Mouse (Mus musculus): ENCODE measurements at regions not wholly inside any gene's neighbourhood (a gene's known extent, or its start where the extent isn't known, plus 50 kb on each side); places are given as distances from the start of the nearest gene placed in this dataset.

DNA sequence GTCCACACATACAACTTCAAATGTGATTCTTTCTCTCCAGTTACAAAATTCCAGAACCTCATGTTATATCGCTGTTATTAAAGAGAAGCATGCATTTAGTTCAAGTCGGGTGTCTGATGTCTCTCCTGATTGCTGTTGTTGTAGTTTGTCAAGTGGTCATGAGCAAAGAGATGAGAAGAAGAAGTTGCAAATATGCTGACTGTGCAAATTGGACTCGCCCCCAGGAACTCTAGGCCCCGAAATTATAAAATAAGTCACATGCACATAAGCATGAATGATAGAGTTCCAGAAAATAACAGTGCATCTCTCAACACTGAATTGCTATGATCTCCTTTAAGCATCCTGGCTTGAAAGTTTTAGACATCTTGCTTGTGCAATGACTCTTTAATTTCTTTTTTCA is 53.3 kb downstream of the Kif2b start:
- H3K36me3 ChIP-seq (ENCODE audit: poor library complexity, severe bottlenecking), result no peaks in the 10 kb centered on the region
- H3K9me3 ChIP-seq (replicated peaks), result no peaks in the 10 kb centered on the region
- WGBS, result 92% methylated on average over 4 of the region's 4 CpGs
- H3K27me3 ChIP-seq, result no peaks in the 10 kb centered on the region
- H3K4me1 ChIP-seq, result no peaks in the 10 kb centered on the region
- ATAC-seq, result no peak
- no peak overlapping the region for H3K9ac ChIP-seq
- no peak overlapping the region for H3K4me3 ChIP-seq
- no peak overlapping the region for H3K4me2 ChIP-seq
- no peak overlapping the region for H3K27ac ChIP-seq

- Histone ChIP-seq H3K27me3 (no peaks in the 10 kb centered on the region), H3K9me3 (replicated peaks) (no peaks in the 10 kb centered on the region), H3K4me1 (no peaks in the 10 kb centered on the region), H3K36me3 (ENCODE audit: poor library complexity, severe bottlenecking) (no peaks in the 10 kb centered on the region), H3K27ac (no peak overlapping the region), H3K4me3 (no peak overlapping the region), H3K4me2 (no peak overlapping the region), H3K9ac (no peak overlapping the region)
- ATAC-seq, result no peak
- 92% methylated on average over 2 of the region's 2 CpGs for WGBS
These were observed 98.1 kb downstream of the Kif2b start for GRCm38 (mm10) chr11:91479236-91479635.

DNA sequence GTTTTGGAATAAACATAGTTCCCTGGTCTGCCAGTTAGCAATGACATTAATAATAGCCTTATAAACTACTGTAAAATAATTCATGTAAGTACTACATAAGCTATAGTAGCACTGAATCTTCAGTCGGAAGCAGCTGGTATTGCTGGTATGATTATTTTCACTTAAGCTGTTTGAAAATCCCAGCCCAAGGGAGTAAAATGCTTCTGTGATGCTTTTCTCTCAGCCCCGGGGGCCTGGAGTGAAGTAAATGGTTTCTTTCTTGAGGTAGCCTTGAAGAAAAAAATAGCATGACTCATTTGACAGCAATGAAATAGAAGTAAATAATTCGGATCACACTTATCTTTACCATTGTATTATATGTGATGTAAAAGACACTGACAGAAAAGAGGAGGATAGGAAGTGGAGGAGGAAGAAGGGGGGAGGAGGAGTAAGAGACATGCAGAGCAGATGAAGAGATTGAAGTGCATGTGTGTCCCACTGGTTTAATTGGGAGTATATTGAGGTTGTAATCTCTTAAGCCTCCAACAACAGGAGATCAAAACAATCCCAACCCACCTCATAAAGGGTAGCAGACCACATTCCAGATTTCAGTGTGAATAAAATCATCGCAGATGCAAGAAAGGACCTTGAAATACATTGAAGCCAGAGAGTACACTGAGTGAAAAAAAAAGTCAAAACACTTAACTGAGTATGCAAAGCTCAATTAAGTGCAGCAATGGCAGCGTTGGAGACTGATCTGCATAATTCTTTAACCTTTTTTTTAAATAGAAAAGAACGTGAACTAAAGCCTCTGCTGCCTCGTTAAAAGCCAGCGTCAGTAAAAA is 113.6 kb downstream of the Kif2b start:
- Histone ChIP-seq H3K4me2 (peak overlapping the region; percentile 20; the same call in 1 of the 2 replicates), H3K36me3 (ENCODE audit: poor library complexity, severe bottlenecking) (no peaks in the 10 kb centered on the region), H3K27me3 (no peaks in the 10 kb centered on the region), H3K4me3 (no peak overlapping the region), H3K27ac (peak overlapping the region; percentile 7; the same call in 1 of the 2 replicates), H3K4me1 (peaks cover 14% of the 10 kb centered on the region), H3K9me3 (replicated peaks) (no peaks in the 10 kb centered on the region), H3K9ac (no peak overlapping the region)
- 7% methylated on average over 8 of the region's 8 CpGs for WGBS
- peak; percentile 59; the same call in 1 of the 2 replicates for ATAC-seq

DNA sequence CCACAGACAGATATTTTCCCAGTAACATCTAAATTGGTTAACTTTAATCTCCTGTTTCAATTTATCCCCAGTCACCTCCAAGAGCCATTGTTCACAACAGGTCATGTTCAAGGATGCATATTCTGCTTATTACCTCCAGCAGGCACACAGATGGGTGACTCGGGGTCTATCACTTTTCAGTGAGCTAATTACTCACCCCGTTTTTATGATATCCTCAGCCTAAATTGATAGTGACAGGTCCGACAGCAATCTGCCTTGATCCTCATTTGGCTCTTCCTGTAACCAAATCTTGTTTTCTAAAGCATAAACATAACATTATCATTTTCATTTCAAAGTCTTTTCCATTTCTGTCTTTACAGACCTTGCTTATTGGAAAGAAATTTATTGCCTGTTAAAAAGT is 115.4 kb downstream of the Kif2b start:
- no peaks in the 10 kb centered on the region for H3K27me3 ChIP-seq
- 61% methylated on average over 3 of the region's 3 CpGs for WGBS
- no peak overlapping the region for H3K4me3 ChIP-seq

GRCm38 (mm10) chr11:91442361-91442760 is 135.0 kb downstream of the Kif2b start:
- Histone ChIP-seq H3K4me1 (no peaks in the 10 kb centered on the region), H3K27me3 (no peaks in the 10 kb centered on the region), H3K9me3 (replicated peaks) (no peaks in the 10 kb centered on the region), H3K27ac (no peak overlapping the region), H3K9ac (no peak overlapping the region), H3K4me2 (no peak overlapping the region), H3K36me3 (ENCODE audit: poor library complexity, severe bottlenecking) (no peaks in the 10 kb centered on the region), H3K4me3 (no peak overlapping the region)
- no peak for ATAC-seq
- 87% methylated on average over 4 of the region's 4 CpGs for WGBS

More for the DNA sequence above, 115.4 kb downstream of the Kif2b start:
- no peak overlapping the region for H3K9ac ChIP-seq
- no peak overlapping the region for H3K27ac ChIP-seq
- H3K9me3 ChIP-seq (replicated peaks), result no peaks in the 10 kb centered on the region
- no peak overlapping the region for H3K4me2 ChIP-seq
- ATAC-seq, result no peak
- H3K4me1 ChIP-seq, result peaks cover 14% of the 10 kb centered on the region
- no peaks in the 10 kb centered on the region for H3K36me3 ChIP-seq (ENCODE audit: poor library complexity, severe bottlenecking)

DNA sequence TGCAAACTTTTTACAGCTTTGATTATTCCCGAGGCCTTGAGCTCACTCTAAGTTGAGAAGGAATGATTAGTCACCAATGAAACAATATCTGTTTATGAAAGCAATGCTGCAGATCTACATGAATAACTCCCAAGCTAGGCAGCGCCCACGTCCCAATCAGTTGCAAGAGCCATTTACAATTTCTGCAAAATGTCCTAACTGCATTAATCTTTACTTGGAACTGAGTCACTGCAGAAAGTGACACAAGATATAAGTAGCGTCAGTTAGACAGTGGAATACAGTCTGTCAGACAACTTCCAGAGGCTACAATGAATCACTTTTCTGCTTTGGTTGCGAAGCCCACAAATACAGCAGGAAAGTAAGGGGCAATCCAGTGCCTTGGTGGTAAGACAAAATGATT is 145.2 kb downstream of the Kif2b start:
- no peak overlapping the region for H3K4me2 ChIP-seq
- H3K9ac ChIP-seq, result no peak overlapping the region
- 84% methylated on average over 5 of the region's 5 CpGs for WGBS
- no peak for ATAC-seq
- H3K27me3 ChIP-seq, result no peaks in the 10 kb centered on the region
- H3K36me3 ChIP-seq (ENCODE audit: poor library complexity, severe bottlenecking), result no peaks in the 10 kb centered on the region
- H3K9me3 ChIP-seq (replicated peaks), result no peaks in the 10 kb centered on the region
- H3K4me3 ChIP-seq, result no peak overlapping the region
- no peak overlapping the region for H3K27ac ChIP-seq
- H3K4me1 ChIP-seq, result no peaks in the 10 kb centered on the region

- no peak overlapping the region for H3K4me3 ChIP-seq
- WGBS, result 63% methylated on average over 4 of the region's 4 CpGs
- H3K36me3 ChIP-seq (ENCODE audit: poor library complexity, severe bottlenecking), result no peaks in the 10 kb centered on the region
- H3K9ac ChIP-seq, result no peak overlapping the region
- H3K27ac ChIP-seq, result no peak overlapping the region
- no peaks in the 10 kb centered on the region for H3K9me3 ChIP-seq (replicated peaks)
- no peak overlapping the region for H3K4me2 ChIP-seq
- no peaks in the 10 kb centered on the region for H3K4me1 ChIP-seq
- peak; percentile 94 for ATAC-seq
- no peaks in the 10 kb centered on the region for H3K27me3 ChIP-seq
These were observed 150.6 kb downstream of the Kif2b start for GRCm38 (mm10) chr11:91426731-91427130.

GRCm38 (mm10) chr11:91387172-91387571 is 190.2 kb downstream of the Kif2b start:
- 52% methylated on average over 3 of the region's 3 CpGs for WGBS
- no peaks in the 10 kb centered on the region for H3K4me1 ChIP-seq
- H3K36me3 ChIP-seq (ENCODE audit: poor library complexity, severe bottlenecking), result no peaks in the 10 kb centered on the region
- ATAC-seq, result no peak
- no peak overlapping the region for H3K27ac ChIP-seq
- no peak overlapping the region for H3K4me3 ChIP-seq
- no peaks in the 10 kb centered on the region for H3K9me3 ChIP-seq (replicated peaks)
- H3K4me2 ChIP-seq, result no peak overlapping the region
- H3K27me3 ChIP-seq, result no peaks in the 10 kb centered on the region
- H3K9ac ChIP-seq, result no peak overlapping the region

- Histone ChIP-seq H3K27me3 (no peaks in the 10 kb centered on the region), H3K4me1 (no peaks in the 10 kb centered on the region), H3K4me2 (no peak overlapping the region), H3K36me3 (ENCODE audit: poor library complexity, severe bottlenecking) (no peaks in the 10 kb centered on the region), H3K9me3 (replicated peaks) (no peaks in the 10 kb centered on the region), H3K4me3 (no peak overlapping the region), H3K9ac (no peak overlapping the region), H3K27ac (no peak overlapping the region)
- no peak for ATAC-seq
- WGBS, result 18% methylated on average over 4 of the region's 4 CpGs
These were observed 220.3 kb downstream of the Kif2b start for GRCm38 (mm10) chr11:91357029-91357428.

DNA sequence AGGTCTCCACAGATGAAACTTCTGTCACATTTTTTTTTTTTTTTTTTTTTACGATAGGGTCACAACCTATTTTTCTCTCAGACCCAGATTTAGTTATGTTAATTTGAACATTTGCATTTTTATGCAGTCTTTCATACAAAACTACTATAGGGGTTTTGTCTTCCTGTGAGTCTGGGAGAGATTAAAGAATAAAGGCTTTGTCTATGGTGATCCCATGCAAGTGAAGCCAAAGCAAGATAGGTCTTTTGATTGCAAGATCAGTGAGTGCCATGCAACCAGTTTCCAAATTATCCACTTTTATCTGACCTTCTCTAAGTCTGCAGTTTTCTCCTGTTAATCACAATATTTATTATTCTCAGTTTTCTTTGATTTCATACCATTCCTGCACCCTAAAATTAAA is 234.7 kb downstream of the Kif2b start:
- H3K9me3 ChIP-seq (replicated peaks), result no peaks in the 10 kb centered on the region
- no peak overlapping the region for H3K27ac ChIP-seq
- ATAC-seq, result peak; percentile 30; the same call in 1 of the 2 replicates
- H3K4me2 ChIP-seq, result no peak overlapping the region
- H3K9ac ChIP-seq, result no peak overlapping the region
- 11% methylated on average over 1 of the region's 1 CpGs for WGBS
- H3K4me1 ChIP-seq, result no peaks in the 10 kb centered on the region
- H3K36me3 ChIP-seq (ENCODE audit: poor library complexity, severe bottlenecking), result no peaks in the 10 kb centered on the region
- H3K27me3 ChIP-seq, result no peaks in the 10 kb centered on the region
- no peak overlapping the region for H3K4me3 ChIP-seq

DNA sequence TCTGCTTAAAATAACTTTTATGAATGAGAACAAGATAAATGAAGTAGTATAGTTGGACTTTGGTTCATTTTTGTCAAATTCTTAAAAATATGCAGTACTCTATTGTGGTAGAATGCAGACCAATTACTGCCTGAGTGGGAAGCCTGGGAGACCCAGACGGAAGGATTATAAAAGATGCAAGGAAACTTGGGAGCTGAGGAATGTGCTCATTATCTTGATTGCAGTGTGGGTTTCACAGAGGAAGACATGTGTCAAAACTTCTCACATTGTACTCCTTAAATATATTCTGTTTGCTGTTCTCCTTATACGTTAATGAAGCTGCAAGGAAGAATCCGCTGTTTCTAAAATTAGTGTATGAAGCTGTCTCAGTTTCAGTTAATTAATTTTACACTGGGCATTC is 244.3 kb downstream of the Kif2b start:
- peak; percentile 80; the same call in 1 of the 2 replicates for ATAC-seq
- Histone ChIP-seq H3K9me3 (replicated peaks) (no peaks in the 10 kb centered on the region), H3K4me2 (no peak overlapping the region), H3K4me1 (no peaks in the 10 kb centered on the region), H3K27ac (no peak overlapping the region), H3K27me3 (no peaks in the 10 kb centered on the region), H3K9ac (no peak overlapping the region), H3K4me3 (no peak overlapping the region), H3K36me3 (ENCODE audit: poor library complexity, severe bottlenecking) (no peaks in the 10 kb centered on the region)
- 18% methylated on average over 3 of the region's 3 CpGs for WGBS

DNA sequence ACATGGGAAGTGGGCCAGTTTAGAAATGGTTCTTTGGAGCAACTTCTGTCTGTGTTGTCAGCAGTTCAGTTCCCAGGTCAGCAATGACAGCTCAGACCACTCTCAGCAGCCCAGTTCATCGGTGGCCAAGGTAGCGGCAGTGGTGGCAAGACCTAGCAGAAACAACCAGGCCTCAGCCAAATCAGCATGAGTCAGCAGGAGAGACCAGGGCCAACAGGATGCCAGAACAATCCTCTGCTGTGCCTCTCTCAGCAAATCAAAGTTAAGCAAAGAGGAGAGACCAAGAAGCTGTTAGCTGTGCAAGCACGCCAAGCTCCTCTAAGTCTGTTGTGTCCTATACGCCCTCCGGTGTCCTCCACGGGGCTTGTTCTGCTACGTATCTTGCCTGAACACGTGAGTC is 249.8 kb downstream of the Kif2b start:
- Histone ChIP-seq H3K4me1 (no peaks in the 10 kb centered on the region), H3K9ac (no peak overlapping the region), H3K27me3 (no peaks in the 10 kb centered on the region), H3K4me2 (no peak overlapping the region), H3K9me3 (replicated peaks) (no peaks in the 10 kb centered on the region), H3K4me3 (no peak overlapping the region), H3K27ac (no peak overlapping the region), H3K36me3 (ENCODE audit: poor library complexity, severe bottlenecking) (no peaks in the 10 kb centered on the region)
- ATAC-seq, result no peak
- WGBS, result 83% methylated on average over 8 of the region's 8 CpGs

- no peaks in the 10 kb centered on the region for H3K9me3 ChIP-seq (replicated peaks)
- H3K27ac ChIP-seq, result no peak overlapping the region
- no peaks in the 10 kb centered on the region for H3K36me3 ChIP-seq (ENCODE audit: poor library complexity, severe bottlenecking)
- H3K27me3 ChIP-seq, result no peaks in the 10 kb centered on the region
- no peak overlapping the region for H3K9ac ChIP-seq
- ATAC-seq, result no peak
- no peaks in the 10 kb centered on the region for H3K4me1 ChIP-seq
- WGBS, result 73% methylated on average over 3 of the region's 3 CpGs
- no peak overlapping the region for H3K4me2 ChIP-seq
- H3K4me3 ChIP-seq, result no peak overlapping the region
These were observed 267.1 kb downstream of the Kif2b start for GRCm38 (mm10) chr11:91310212-91310742.

Data from forebrain, embryonic 13.5 days (tissue).